Mouse (Mus musculus) brain, embryonic 14.5 days (tissue): ENCODE measurements at regions not wholly inside any gene's neighbourhood (a gene's known extent, or its start where the extent isn't known, plus 50 kb on each side); places are given as distances from the start of the nearest gene placed in this dataset.

ENCODE experiments used
- CTCF ChIP-seq: fragments of 200-500 bp; IDR thresholded peaks from 2 replicates; pipeline ENCODE4 v1.5.1; 2012; ENCODE audit warnings: inconsistent platforms, mild to moderate bottlenecking, moderate library complexity, borderline replicate concordance; ENCODE audit not compliant: insufficient read depth, insufficient read length; ENCODE audit errors: extremely low read depth
- POLR2A ChIP-seq: fragments of 200-500 bp; IDR thresholded peaks from 2 replicates; pipeline ENCODE4 v1.6.1; 2012; ENCODE audit warnings: mild to moderate bottlenecking, inconsistent platforms, borderline replicate concordance; ENCODE audit not compliant: poor library complexity, insufficient read depth, insufficient read length, severe bottlenecking; ENCODE audit errors: extremely low read depth

DNA sequence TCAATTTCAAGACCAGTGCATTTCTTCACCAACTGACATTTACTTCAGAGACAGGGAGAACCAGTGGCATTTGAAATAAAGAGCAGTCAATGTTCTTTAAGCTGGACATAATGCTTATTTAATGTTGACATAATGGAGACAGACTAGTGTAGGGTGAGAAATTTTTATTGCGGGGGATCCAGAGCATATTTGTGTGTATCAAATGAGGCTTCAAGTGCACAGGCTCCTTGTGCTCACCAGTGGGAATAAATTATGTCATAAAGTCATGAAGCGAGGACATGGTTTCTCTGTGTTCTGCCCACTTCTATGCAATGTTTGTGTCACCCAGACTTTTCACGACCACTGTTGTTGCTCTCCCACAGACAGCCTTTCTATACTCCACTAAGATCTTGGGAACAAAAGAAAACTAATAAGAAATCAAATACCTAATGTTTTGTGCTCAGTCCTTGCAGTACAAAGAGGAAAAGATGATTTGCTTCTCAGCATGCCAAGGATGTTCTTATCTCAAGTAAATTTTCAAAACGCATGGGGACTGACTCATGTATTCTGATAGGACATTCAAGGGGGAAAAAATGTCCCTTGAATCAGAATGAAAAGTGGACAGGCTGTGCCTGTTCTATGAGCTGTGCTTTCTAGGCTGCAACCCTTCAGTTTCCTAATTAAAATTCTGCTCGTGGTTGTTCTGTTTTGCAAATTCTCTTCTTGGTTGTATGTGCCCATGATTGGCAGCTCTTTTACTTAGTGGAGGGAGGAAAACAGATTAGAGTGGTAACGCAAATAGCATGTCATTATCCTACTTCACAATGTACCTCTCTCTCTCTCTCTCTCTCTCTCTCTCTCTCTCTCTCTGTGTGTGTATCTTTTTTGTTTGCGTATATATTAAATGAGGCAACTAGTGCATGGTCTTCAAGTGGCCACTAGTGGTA is 468.4 kb downstream of the Gabrg2 start:
- TF ChIP-seq CTCF: no peak
- no peak for TF ChIP-seq POLR2A
